In the genomic region with DNA sequence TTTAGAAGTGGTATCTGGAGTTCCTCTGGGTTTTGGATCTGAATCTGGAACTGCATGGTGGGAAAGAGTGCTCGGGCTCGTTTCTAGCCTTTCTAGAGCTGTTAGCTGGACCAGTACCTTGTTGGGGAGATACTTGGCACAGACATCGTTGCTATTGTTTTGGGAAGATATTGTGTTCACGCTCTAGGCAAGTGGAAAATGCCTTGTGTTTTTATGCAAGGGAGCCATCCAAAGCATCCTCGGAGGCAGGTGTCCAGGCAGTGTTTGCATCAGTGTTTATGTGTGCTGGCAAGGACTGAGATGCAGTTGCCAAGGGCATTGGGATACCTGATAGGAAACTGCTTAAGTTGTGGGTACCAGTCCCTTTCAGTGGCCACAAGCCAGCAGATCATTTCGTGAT, we compare ENCODE assay signal across 9 mouse cellular contexts. TPM values are rescaled to one million over a fixed set of nuclear protein-coding genes. Genes with fewer than 3 reads are reported as not detected.
DNase-seq lines count a peak whose midpoint lies in the region; ATAC-seq and TF ChIP-seq lines count a peak whose summit lies in the region.
"Had no signal": no experiment of that assay in that cellular context is flagged by ENCODE, and none has a peak within 500 bp of the region (broad histone marks: within the 10 kb centered on the region; RNA-seq: fewer than 3 reads in every experiment).

No protein-coding gene starts in this region.

- DNase-seq in layer of hippocampus, adult 2 months (ENCODE audit: low spot score in 2 of 2) = no peak
- no peak for DNase-seq in layer of hippocampus, adult 9-10 months (ENCODE audit: low spot score)
- peak; percentile 10 for DNase-seq in embryo, embryonic 9.5 days (ENCODE audit: extremely low spot score)
- no peak for DNase-seq in urinary bladder, postnatal 25 days (ENCODE audit: low spot score)
- no peak for DNase-seq in layer of hippocampus, postnatal 14 days (ENCODE audit: low spot score in 2 of 2)
- DNase-seq: right cerebral cortex, postnatal 25 days had no signal

- no peaks in the 10 kb centered on the region for H3K36me3 ChIP-seq in intestine, embryonic 16.5 days (ENCODE audit: control insufficient read depth, insufficient read depth, low read length)
- no peaks in the 10 kb centered on the region for H3K36me3 ChIP-seq in neural tube, embryonic 13.5 days

- H3K9ac ChIP-seq in intestine, embryonic 16.5 days (ENCODE audit: low read depth, low read length) = no peak overlapping the region
- peak overlapping the region; percentile 89 for H3K9ac ChIP-seq in neural tube, embryonic 13.5 days

- H3K27ac ChIP-seq in layer of hippocampus, adult 2 months = peak overlapping the region; percentile 96
- H3K27ac ChIP-seq in intestine, embryonic 16.5 days (ENCODE audit: low read length) = no peak overlapping the region
- H3K27ac ChIP-seq in neural tube, embryonic 13.5 days (replicated peaks) = no peak overlapping the region

- H3K4me1 ChIP-seq in intestine, embryonic 16.5 days (ENCODE audit: control insufficient read depth, insufficient read depth, low read length) = peaks cover 12% of the 10 kb centered on the region
- peaks cover 29% of the 10 kb centered on the region for H3K4me1 ChIP-seq in neural tube, embryonic 13.5 days (replicated peaks)

- no peak for TF ChIP-seq CTCF in layer of hippocampus, adult 2 months (conservative IDR thresholded peaks at IDR 0.05)

- H3K4me3 ChIP-seq in layer of hippocampus, adult 2 months = peak overlapping the region; percentile 69
- peak overlapping the region; percentile 73; the same call in 1 of the 2 replicates for H3K4me3 ChIP-seq in intestine, embryonic 16.5 days (ENCODE audit: low read length)
- peak overlapping the region; percentile 76 for H3K4me3 ChIP-seq in neural tube, embryonic 13.5 days

- no peaks in the 10 kb centered on the region for H3K9me3 ChIP-seq in intestine, embryonic 16.5 days (ENCODE audit: control insufficient read depth, low read length)
- no peaks in the 10 kb centered on the region for H3K9me3 ChIP-seq in neural tube, embryonic 13.5 days

- no peak for ATAC-seq in intestine, embryonic 16.5 days
- no peak for ATAC-seq in neural tube, embryonic 13.5 days (ENCODE audit: low read depth)
- ATAC-seq in frontal cortex, adult (ENCODE audit: low TSS enrichment) = no peak

- peak overlapping the region; percentile 97 for H3K4me2 ChIP-seq in intestine, embryonic 16.5 days (ENCODE audit: low read depth, low read length)
- peak overlapping the region; percentile 84 for H3K4me2 ChIP-seq in neural tube, embryonic 13.5 days

- H3K27me3 ChIP-seq in intestine, embryonic 16.5 days (replicated peaks; ENCODE audit: control insufficient read depth, insufficient read depth, low read length) = no peaks in the 10 kb centered on the region
- H3K27me3 ChIP-seq in neural tube, embryonic 13.5 days = no peaks in the 10 kb centered on the region

- 38% methylated on average over 6 of the region's 6 CpGs for WGBS in intestine, embryonic 16.5 days
- WGBS in neural tube, embryonic 13.5 days = 17% methylated on average over 6 of the region's 6 CpGs

RNA-seq across cellular contexts. Expression of a gene that starts 1.0 kb away (rescaled TPM):
- total RNA-seq in layer of hippocampus, adult 2 months (2021) = 10 to 100 TPM; 35.8 to 37.8 TPM
- polyA plus RNA-seq in intestine, embryonic 16.5 days (2015; fragmentation: Nextera tagmentation; extraction: Ambion mirVana) = 0.61 and 1.1 TPM in 2 replicates
- polyA plus RNA-seq in neural tube, embryonic 13.5 days (2015; fragmentation: Nextera tagmentation; extraction: Ambion mirVana) = 19.9 and 27.3 TPM in 2 replicates
- 10 to 100 TPM; 37.3 to 41.8 TPM for total RNA-seq in layer of hippocampus, postnatal 14 days (2021)

RNA-seq across cellular contexts. Expression of a gene that starts 56.6 kb away (rescaled TPM):
- total RNA-seq in layer of hippocampus, adult 2 months (2021) = 10 to 100 TPM; 20.6 to 25.6 TPM
- 8.6 and 9.1 TPM in 2 replicates for polyA plus RNA-seq in intestine, embryonic 16.5 days (2015; fragmentation: Nextera tagmentation; extraction: Ambion mirVana)
- polyA plus RNA-seq in neural tube, embryonic 13.5 days (2015; fragmentation: Nextera tagmentation; extraction: Ambion mirVana) = 8.2 and 9.1 TPM in 2 replicates
- 10 to 100 TPM; 22.7 to 23.4 TPM for total RNA-seq in layer of hippocampus, postnatal 14 days (2021)
